Mouse (Mus musculus): Measurements from ENCODE around the gene Cpm. TPM values are rescaled to one million over a fixed set of nuclear protein-coding genes. Genes with fewer than 3 reads are reported as not detected.

Gene Cpm
- polyA plus RNA-seq, 1 experiment from 2014 or later, result 57.7 TPM

- H3K27ac ChIP-seq, result no peak overlapping the region
- no peaks in the 10 kb centered on the region for H3K27me3 ChIP-seq (replicated peaks)
- no peak for ATAC-seq (ENCODE audit: insufficient read depth, low FRiP score, low read depth)
- H3K9me3 ChIP-seq, result no peaks in the 10 kb centered on the region
- WGBS, result 86% methylated on average over 14 of the region's 14 CpGs
- no peak overlapping the region for H3K4me3 ChIP-seq (replicated peaks)
- no peaks in the 10 kb centered on the region for H3K36me3 ChIP-seq
- H3K4me2 ChIP-seq, result no peak overlapping the region
- H3K4me1 ChIP-seq, result no peaks in the 10 kb centered on the region
- H3K9ac ChIP-seq, result no peak overlapping the region
These were observed 25.3 kb upstream of the Cpm start for GRCm38 (mm10) chr10:117603834-117604623.

DNA sequence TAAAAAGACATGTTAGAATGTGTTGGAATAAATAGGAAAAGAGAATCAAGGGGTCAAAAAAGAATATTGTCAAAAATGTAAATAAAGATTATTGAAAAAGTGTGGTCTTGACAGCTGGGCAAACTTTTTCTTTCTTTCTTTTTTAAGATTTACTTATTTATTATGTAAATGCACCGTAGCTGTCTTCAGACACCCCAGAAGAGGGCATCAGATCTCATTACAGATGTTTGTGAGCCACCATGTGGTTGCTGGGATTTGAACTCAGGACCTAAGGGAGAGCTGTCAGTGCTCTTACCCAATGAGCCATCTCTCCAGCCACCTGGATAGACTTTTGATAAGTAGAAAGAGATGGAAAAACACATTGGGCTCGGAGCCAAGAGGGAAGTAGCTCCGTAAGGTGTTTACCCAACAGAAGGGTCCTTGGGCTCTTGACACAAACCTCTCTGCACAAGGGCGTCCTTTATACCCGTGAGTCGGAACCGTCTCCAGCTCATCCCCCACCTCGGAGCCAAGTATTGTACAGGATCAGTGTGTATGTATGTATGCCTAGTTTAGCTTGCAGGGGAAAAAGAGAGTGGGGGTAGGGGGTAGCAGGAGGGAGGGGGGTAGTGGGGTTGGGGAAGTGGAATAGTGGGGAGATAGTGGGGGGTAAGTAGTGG lies 24.5 kb upstream of the Cpm start:
- Histone ChIP-seq H3K4me1 (no peaks in the 10 kb centered on the region), H3K4me3 (replicated peaks) (no peak overlapping the region), H3K27me3 (replicated peaks) (no peaks in the 10 kb centered on the region), H3K27ac (no peak overlapping the region), H3K4me2 (no peak overlapping the region), H3K9ac (no peak overlapping the region), H3K9me3 (no peaks in the 10 kb centered on the region), H3K36me3 (no peaks in the 10 kb centered on the region)
- WGBS, result 75% methylated on average over 8 of the region's 8 CpGs
- no peak for ATAC-seq (ENCODE audit: insufficient read depth, low FRiP score, low read depth)

DNA sequence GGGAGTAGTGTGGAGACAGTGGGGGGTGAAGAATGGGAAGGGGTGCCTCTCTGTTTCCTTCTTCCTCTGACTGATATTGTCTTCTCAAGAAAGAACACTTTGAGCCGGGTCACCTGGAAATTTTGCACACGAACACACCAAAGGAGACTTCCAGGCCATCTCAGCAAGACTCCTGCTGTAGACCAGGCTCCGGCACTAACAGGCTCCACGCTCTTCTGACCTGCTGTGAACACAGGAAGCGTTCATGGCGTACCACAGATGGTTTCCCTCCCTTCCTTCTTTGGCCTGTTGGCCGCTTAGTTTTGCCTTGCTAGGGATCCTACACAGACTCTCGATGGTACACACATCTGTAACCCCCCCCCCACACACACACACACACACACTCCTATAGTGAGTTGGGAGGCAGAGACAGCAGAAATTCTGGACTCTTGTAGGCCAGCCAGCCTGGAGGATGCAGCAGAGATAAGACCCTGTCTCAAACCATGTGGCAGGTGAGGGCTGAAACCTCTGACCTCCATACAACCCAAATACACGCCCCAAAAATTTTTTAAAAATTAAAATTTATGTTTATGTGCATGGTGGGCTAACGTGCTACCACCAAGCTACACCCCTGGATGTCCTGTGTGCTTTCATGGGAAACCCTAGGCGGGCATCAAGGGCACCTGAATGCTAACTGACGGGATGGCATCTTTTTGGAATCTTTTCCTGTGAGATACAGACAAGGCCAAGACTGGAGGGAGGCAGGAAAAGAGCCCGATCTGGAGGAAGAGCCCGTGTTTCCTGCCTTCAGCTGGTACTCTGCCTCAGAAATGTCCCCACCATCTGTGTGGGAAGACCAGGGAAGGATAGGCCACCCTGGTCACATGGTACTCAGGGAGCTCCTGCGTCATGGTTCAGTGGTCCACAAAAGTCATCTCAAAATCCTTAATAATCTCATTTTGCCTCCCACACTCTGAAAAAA lies 23.7 kb upstream of the Cpm start:
- H3K4me2 ChIP-seq, result no peak overlapping the region
- no peak for ATAC-seq (ENCODE audit: insufficient read depth, low FRiP score, low read depth)
- no peak overlapping the region for H3K9ac ChIP-seq
- H3K27me3 ChIP-seq (replicated peaks), result no peaks in the 10 kb centered on the region
- H3K27ac ChIP-seq, result no peak overlapping the region
- whole genome bisulfite sequencing, result 84% methylated on average over 15 of the region's 15 CpGs
- H3K4me1 ChIP-seq, result no peaks in the 10 kb centered on the region
- H3K36me3 ChIP-seq, result no peaks in the 10 kb centered on the region
- no peaks in the 10 kb centered on the region for H3K9me3 ChIP-seq
- no peak overlapping the region for H3K4me3 ChIP-seq (replicated peaks)

DNA sequence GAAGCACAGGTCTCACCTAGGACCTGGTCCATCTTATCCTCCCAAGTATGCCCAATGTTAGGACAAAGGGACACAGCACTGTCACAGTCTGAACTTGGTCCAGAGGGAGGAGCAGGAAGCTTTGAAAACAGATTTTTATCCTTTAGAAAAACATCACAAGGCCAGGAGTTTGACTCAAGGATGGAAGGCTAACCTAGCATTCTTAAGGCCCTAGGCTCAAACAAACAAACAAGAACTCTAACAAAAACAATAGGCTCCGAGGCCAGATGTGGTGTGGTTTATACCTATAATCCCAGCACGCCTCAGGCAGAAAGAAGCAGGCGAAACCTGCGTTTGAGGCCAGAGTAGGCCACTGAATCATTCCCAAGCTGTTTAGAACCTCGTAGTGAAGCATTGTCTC lies 22.9 kb upstream of the Cpm start:
- Histone ChIP-seq H3K27ac (no peak overlapping the region), H3K4me1 (no peaks in the 10 kb centered on the region), H3K27me3 (replicated peaks) (no peaks in the 10 kb centered on the region), H3K4me3 (replicated peaks) (no peak overlapping the region), H3K9me3 (no peaks in the 10 kb centered on the region), H3K4me2 (no peak overlapping the region), H3K36me3 (no peaks in the 10 kb centered on the region), H3K9ac (no peak overlapping the region)
- no peak for ATAC-seq (ENCODE audit: insufficient read depth, low FRiP score, low read depth)
- 74% methylated on average over 5 of the region's 5 CpGs for WGBS

DNA sequence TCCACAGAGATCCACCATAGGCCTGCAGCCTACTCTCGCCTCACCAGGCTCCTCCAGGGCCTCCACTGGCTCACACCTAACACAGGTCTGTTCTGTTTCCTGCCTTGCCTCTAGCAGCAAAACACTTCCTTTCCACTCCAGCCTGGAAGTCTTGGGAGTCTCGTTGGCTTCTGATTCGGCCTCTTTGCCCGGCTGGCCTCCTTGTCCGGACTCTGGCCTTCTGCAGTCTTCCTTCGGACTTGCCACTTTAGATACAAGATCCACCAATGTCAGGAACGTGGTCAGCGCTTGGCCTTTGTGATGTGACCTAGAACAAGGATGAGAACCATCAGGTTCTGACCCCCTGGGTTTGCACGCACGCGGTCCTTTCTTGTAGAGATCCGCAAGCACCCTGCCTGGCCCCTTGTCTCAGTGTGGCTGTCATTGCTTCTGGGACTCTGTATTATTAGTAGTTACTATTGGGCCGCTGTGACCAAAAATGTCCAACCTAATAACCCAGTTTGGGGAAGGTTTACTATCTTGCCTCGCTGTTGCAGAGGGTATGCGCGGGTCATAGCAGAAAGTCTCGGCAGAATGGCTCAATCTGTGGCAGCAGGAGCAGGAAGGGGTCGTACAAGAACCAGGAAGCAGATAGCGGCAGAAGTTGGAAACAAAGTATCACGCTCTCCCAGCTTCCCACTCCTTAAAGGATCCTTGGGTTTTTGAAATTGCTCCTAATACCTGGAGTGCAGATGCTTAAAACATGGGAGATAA lies 22.1 kb upstream of the Cpm start:
- no peaks in the 10 kb centered on the region for H3K36me3 ChIP-seq
- H3K27me3 ChIP-seq (replicated peaks), result no peaks in the 10 kb centered on the region
- no peak overlapping the region for H3K4me2 ChIP-seq
- H3K9ac ChIP-seq, result no peak overlapping the region
- WGBS, result 90% methylated on average over 20 of the region's 20 CpGs
- no peaks in the 10 kb centered on the region for H3K9me3 ChIP-seq
- no peak overlapping the region for H3K27ac ChIP-seq
- H3K4me1 ChIP-seq, result no peaks in the 10 kb centered on the region
- no peak for ATAC-seq (ENCODE audit: insufficient read depth, low FRiP score, low read depth)
- H3K4me3 ChIP-seq (replicated peaks), result no peak overlapping the region

- WGBS, result 90% methylated on average over 10 of the region's 10 CpGs
- ATAC-seq (ENCODE audit: insufficient read depth, low FRiP score, low read depth), result no peak
- H3K9me3 ChIP-seq, result no peaks in the 10 kb centered on the region
- no peak overlapping the region for H3K9ac ChIP-seq
- H3K4me2 ChIP-seq, result no peak overlapping the region
- H3K4me3 ChIP-seq (replicated peaks), result no peak overlapping the region
- no peak overlapping the region for H3K27ac ChIP-seq
- no peaks in the 10 kb centered on the region for H3K36me3 ChIP-seq
- H3K4me1 ChIP-seq, result no peaks in the 10 kb centered on the region
- H3K27me3 ChIP-seq (replicated peaks), result no peaks in the 10 kb centered on the region
These were observed 21.5 kb upstream of the Cpm start for GRCm38 (mm10) chr10:117607804-117608279.

DNA sequence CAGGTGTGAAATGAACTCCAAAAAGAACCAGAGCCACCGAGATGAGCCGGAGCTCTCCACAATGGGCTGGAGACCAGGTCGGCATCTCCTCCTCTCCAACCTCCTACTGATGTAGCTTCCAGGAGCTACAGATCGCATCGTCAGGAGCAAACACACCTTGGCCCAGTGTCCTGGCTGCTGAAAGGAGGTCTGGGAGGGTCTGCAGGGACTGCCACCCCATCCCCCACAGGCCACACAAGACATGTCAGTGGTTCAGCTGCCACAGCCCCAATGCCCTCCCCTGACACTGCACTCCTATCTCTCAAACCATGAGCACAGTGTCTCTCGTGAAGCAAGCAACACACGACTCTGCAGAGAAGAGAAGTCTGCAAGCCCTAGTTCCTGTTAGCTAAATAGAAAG lies 20.8 kb upstream of the Cpm start:
- H3K9me3 ChIP-seq, result no peaks in the 10 kb centered on the region
- H3K36me3 ChIP-seq, result no peaks in the 10 kb centered on the region
- H3K27me3 ChIP-seq (replicated peaks), result no peaks in the 10 kb centered on the region
- no peak overlapping the region for H3K4me3 ChIP-seq (replicated peaks)
- 87% methylated on average over 7 of the region's 7 CpGs for WGBS
- no peak for ATAC-seq (ENCODE audit: insufficient read depth, low FRiP score, low read depth)
- no peak overlapping the region for H3K4me2 ChIP-seq
- H3K27ac ChIP-seq, result no peak overlapping the region
- H3K9ac ChIP-seq, result no peak overlapping the region
- H3K4me1 ChIP-seq, result no peaks in the 10 kb centered on the region

DNA sequence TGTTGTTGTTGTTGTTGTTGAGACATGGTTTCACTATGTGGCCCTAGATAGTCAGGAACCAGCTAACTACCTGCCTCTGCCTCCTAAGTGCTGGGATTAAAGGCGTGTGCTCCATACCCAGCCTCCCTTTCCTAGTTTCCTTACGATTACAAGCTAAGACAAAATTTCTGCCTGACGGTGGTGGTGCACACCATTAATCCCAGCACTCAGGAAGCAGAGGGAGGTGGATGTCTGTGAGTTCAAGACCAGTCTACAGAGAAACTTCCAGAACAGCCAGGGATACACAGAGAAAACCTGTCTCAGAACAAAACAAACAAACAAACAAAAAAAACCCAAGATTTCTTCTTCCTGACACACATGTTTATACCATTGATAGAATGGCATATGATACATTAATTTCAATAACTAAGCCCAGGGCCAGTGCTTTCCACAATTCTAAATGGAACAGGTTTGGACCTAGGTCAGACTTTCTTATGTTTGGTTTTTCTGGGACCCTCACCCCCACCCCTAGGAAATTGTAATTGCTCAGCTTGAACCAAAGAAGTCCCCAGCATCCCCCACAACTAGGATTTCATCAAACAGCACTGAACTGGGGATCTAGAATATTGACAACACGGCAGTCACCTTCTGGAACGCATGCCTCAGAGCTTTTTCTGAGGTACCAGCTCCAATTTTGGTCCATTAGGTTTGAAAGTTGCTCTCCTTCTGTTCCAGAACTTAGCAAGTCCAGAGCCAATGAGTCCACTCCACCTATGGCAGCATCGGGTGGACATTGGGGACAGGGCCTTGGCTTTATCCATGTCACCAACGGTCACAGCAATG lies 20.1 kb upstream of the Cpm start:
- ATAC-seq (ENCODE audit: insufficient read depth, low FRiP score, low read depth), result no peak
- Histone ChIP-seq H3K4me2 (no peak overlapping the region), H3K27ac (no peak overlapping the region; the same call in 1 of the 2 replicates), H3K9ac (no peak overlapping the region), H3K36me3 (no peaks in the 10 kb centered on the region), H3K4me1 (no peaks in the 10 kb centered on the region), H3K27me3 (replicated peaks) (no peaks in the 10 kb centered on the region), H3K9me3 (no peaks in the 10 kb centered on the region), H3K4me3 (replicated peaks) (no peak overlapping the region)
- WGBS, result 84% methylated on average over 7 of the region's 7 CpGs

DNA sequence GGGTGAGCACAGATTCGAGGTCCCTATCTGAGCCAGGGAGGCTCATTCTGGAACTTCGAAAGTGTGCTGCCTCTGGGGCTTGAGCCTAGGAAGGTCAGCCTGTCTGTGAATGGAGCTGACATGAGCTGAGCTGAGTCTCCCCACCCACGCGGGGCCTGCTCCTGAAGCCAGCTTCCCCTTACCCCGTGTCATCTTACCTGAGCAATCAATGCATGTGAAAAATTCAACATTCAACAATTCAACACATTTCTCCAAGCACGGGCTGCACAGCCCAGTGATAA lies 19.6 kb upstream of the Cpm start:
- H3K4me1 ChIP-seq, result no peaks in the 10 kb centered on the region
- ATAC-seq (ENCODE audit: insufficient read depth, low FRiP score, low read depth), result no peak
- no peaks in the 10 kb centered on the region for H3K9me3 ChIP-seq
- no peak overlapping the region for H3K9ac ChIP-seq
- no peak overlapping the region for H3K4me2 ChIP-seq
- H3K36me3 ChIP-seq, result no peaks in the 10 kb centered on the region
- WGBS, result 66% methylated on average over 6 of the region's 6 CpGs
- H3K27me3 ChIP-seq (replicated peaks), result no peaks in the 10 kb centered on the region
- no peak overlapping the region; the same call in 1 of the 2 replicates for H3K27ac ChIP-seq
- no peak overlapping the region for H3K4me3 ChIP-seq (replicated peaks)

DNA sequence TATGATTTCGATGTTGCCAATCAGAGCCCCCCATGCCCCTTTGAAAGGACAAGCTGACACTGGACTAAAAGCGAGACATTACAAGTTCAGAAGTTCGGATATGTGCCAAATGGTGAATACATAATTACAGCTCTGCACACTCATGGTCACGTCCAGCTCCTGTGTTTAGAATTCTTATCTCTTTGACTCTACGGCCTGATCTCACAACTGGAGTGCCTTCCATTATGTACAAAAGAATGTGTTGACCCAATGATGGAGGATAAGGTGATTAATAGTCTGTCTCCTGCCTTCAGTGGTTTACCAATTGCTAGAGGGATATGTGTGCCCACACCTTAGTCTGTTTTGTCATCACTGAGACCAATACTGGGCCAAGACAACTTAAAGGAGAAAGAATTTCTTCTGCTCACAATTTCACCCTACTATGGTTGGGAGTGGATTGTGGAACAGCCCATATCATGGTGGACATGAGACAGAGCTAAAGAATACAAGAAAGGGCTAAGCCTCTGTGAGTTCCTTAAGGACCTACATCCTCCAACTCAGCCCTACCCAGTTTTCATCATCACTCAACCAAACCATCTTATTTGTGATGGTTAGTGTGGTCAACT lies 19.0 kb upstream of the Cpm start:
- H3K4me3 ChIP-seq (replicated peaks), result no peak overlapping the region
- H3K27me3 ChIP-seq (replicated peaks), result no peaks in the 10 kb centered on the region
- ATAC-seq (ENCODE audit: insufficient read depth, low FRiP score, low read depth), result peak; percentile 81; the same call in 1 of the 2 replicates
- WGBS, result 56% methylated on average over 5 of the region's 5 CpGs
- H3K36me3 ChIP-seq, result no peaks in the 10 kb centered on the region
- no peaks in the 10 kb centered on the region for H3K4me1 ChIP-seq
- no peak overlapping the region for H3K4me2 ChIP-seq
- H3K9ac ChIP-seq, result no peak overlapping the region
- H3K9me3 ChIP-seq, result no peaks in the 10 kb centered on the region
- no peak overlapping the region for H3K27ac ChIP-seq

All from stomach, embryonic 15.5 days (tissue).